Mouse (Mus musculus): ENCODE measurements around the gene Hk2.
"Not testable (repeated sequence)": the region's sequence is repeated elsewhere in the genome, so short reads cannot be mapped to it uniquely, and the experiment has no call there.

Gene Hk2

DNA sequence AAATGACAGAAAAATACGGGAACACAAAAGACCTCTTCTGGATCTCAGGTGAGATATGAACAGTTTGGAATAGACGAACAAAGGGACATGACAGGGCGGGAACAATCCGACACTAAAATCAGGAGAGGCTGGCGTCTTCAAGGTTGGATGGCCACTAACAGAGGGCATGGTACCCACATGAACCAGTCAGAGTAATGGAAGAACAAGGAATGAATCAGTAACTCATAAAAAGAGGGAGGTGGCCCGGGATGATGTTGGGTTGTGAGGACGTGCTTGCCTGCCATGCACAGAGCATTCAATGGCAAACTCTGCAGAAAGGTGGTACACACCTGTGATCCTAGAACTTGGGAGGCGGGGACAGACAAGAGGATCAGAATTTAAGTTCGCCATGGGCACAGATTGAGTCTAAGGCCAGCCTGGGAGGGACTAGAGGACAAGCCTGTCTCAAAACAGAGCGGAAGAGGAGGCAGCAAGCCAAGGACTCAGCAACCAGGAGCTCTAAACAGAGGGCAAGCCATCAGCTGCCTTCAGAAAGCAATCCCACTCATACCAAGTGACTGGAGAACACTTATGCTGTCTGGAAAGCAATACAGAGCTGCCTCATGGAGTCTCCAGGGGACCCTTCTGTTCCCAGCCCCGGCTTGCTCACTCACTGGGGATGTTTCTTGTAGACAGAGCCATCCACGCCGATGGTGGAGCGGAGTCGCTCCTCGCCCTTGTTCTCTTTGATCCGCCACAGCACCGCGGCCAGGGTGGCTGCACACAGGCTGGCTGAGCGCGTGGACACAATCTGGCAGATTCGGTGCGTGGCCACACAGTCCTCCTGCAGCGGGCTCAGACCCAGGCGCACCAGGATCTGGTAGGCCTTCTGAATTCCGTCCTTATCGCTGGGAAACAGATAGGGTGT lies 36.4 kb downstream of the Hk2 start:
- DNase-seq, result no peak

DNA sequence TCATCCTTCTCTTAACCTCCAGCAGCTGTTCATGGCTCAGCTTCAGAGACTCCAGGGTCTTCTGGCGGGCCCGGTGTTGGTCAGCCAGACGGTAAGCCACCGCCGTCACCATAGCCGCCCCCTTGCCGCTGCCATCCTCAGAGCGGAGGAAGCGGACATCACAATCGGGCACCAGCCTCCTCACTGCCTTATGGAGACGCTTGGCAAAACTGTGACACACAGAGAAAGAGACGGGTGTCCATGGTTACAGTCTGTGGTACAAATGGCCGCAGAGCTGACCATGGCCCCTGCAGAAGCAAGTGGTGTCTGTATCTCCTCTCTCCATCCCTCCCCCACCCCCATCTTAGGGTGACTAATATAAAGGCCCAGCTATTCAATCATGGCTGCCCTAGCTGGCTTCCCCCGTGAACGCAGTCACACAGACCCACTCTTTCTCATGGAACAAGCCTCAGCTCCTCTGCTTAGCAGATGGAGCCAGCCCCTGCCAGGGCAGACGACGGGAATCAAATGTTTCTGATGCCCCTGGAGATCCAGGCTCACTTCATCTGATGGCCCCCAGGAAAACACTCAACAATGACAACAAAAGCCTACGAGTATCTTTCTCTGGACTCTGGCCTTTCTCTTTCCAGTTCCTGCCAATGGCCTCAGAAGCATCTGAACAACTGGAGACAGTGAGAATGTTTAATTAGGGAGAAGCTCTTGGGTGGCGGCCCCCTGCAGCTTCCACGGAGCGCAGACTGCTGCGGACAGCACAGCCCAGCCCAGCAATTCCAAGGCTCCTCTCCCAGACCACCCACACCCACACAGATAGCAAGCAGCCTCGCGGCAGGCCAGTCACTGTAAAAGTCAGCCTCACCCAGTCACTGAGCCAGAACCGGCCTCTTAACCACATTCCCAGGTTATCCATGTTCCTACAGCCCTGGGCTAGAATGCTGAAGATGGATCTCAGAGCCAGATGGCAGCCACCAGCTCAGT lies 37.3 kb downstream of the Hk2 start:
- DNase-seq, result no peak

DNA sequence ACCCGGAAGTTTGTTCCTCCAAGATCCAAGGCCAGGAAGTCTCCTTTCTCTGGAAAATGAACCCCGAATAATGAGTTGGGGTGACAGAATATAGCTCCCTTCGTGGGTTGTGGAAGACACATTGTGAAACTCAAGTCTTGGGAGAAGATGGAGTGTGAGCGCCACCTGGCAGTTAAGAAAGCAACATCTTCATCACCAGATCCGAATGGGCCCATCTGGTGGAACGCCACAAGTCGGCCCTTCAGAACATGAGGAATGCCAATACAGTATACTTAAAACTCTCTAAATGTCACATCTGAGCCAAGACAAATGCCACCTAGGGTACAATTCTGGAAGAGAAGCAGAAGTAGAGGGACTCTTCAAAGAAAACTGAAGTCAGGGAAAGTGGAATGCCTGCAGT lies 38.9 kb downstream of the Hk2 start:
- no peak for DNase-seq

DNA sequence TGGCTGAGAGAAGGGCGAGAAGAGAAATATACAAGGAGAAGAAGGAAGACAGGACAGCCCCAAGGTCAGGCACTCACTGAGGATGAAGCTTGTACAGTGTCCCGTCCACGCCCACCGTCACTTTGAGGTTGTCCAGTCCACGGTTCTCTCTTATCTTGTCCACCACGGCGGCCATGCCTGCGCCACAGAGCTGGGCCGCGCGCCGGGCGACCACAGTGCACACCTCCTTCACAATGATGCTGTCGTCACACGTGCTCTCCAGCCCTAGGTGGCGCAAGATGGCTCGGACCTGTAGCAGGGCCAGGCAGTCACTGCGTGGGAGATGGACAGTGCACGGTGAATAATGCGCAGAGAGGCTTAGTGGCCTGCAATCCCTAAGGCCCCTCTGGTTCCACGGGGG lies 45.6 kb downstream of the Hk2 start:
- DNase-seq, result no peak

DNA sequence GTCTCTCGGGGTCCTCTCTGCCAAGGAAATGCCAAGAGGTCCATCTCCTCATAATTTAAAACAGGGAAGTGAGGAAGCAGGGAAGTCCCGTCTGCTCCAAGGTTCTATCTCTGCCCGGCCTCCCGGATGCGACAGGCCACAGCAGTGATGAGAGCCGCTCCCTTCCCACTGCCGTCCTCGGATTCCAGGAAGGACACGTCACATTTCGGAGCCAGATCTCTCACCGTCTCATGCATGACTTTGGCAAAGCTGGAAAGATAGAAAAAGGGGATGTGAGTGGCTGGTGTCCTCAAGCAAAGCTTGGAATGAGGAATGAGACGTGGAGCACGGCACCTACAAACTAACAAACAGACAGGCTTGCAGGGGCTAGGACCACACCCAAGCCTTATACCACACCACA lies 47.0 kb downstream of the Hk2 start:
- no peak for DNase-seq

DNA sequence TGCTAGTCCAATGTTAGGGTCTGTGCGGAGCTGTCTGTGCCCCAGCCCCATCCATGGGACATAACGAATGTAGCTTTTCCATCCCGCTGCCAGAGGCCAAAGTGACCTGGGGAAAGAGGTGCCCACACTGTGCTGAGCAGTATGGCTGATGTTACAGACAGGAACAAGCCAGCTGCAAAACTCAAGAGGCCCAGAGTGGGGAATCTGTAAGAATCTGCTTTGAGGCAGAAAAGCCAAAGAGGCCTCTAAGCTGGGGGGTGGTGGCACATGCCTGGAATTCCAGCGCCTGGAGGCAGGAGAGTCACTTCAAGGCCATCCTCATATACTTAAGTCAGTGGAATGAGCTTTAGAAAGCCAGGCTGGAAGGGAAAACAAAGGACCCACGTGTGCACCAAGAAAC lies 50.9 kb downstream of the Hk2 start:
- DNase-seq, result no peak

DNA sequence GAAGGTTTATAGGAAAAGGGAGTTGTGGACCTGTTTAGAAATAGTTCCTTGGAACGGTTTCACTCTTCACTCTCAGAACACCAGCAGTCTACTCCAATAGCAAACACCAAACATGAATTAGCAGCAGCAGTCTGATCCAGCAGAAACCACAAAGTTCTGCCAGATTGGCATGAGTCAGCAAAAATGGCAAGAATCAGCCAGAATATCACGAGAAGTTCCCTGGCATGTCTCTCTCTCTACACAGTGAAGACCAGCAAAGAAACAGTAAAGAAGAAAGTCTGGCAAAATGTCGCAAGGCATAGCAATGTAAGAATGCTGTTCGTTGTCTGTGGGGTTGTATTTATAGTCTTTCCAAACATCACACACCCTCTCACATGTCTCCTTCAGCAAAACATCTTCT lies 58.1 kb downstream of the Hk2 start:
- no peak for DNase-seq

DNA sequence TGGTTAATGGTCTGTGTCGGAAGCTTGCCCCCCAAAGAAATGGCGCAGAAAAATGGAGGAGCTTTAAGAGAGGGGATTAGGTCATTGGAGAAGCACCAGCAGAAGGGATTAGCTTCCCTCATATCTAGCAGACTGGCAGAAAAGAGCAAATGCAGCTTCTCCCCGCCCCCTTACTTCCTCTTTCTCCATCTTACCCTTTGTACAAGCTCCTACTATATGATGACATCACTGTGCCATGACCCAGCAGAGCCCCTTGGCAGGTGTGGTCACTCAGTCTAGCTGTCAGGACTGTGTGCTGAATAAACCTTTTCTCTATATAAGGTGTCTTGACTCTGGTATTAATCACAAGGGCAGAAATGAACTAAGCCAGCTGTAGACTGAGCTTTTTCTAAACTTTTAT lies 58.6 kb downstream of the Hk2 start:
- DNase-seq, result no peak

DNA sequence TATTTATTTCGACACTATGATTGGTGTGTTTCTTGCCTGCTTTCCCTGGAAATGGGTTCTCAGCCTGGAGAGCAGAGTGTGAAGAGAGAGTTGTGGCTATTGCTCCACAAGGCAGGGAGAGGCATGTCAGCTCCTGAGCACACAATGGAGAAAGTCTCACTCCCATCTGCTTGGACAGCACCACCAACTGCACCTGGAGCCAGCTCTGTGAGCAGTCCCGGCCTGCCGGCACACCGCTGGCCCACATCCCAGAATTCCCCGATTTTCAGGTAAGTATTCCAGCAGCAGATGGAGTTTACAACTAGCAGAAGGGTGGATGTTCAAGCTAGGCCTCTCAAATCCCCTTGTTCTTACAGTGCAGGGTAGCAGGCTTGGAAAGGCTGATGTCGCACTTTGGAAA lies 59.0 kb downstream of the Hk2 start:
- DNase-seq, result peak; percentile 47

DNA sequence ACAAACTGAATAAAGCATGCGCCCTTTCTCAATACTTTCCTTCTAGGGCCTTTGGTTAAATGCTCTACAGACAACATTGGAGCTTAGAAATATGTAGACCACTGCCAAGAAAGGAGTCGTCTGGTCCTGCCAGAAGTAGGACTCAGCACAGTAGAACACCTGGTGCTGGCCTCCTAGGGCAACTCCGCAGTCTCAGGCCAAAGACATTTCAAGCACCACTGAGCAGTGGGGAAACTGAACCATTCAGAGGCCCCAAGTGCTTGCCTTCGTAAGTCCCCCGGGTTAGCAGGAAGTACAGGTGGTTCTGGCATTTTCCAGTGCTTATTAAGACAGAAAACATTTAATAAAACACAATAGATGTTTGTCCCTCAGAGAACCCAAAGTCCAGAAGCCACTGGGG lies 59.4 kb downstream of the Hk2 start:
- no peak for DNase-seq

DNA sequence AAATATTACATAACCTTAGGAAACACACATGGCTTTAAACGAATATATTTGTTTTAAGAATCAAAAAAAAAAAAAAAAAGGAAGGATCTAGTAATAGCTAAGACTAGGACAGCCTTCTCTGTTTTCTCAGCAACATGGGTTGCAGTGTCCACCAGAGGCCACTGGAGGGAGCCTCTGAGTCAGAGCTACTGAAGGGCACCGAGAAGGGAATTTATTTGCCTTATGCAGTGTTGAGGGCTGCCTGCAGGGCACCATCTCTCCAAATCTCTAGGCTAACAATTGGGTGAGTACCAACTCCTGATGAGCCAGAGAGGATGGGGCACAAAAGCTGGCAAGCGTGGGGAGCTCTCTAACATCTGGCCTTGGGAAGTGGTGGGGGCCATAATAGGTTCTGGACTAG lies 60.0 kb downstream of the Hk2 start:
- DNase-seq, result peak; percentile 53

DNA sequence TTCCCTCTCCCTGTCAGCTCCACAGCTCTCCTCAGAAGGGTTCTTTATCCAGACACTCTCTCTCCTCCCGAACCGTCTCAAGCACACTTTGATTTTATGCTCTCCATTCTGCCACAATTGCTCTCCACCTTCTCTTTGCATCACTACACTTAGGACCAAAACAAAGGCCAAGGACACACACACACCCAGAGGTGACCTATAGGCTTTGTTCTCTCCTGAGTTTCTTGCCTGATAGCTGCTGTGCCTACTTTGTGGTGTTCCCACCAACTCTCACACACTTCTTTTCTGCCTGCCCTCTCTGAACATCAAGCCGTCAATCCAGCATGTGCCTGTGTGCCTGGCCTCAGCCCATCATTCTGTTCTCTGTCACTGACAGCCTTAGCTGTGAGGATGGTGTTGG lies 66.5 kb downstream of the Hk2 start:
- DNase-seq, result no peak

DNA sequence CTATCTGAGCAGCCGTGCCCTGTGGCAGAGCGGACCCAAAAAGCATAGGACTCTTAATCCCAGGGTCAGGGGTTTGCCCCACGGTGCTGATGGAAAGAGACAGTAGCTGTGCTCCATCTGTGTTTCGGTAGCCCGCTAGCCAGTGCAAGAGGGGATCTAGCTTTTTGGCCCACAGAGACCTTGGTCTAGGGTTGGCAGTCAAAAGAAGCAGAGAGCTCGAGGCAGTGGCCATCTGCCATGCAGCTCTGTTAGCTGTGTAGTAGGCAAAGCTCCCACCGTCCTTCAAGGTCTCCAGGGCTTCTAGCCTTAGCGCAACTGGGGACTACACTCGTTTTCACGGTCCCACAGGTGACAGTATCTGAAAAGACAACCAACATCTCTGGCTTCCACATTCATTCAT lies 67.0 kb downstream of the Hk2 start:
- DNase-seq, result no peak

DNA sequence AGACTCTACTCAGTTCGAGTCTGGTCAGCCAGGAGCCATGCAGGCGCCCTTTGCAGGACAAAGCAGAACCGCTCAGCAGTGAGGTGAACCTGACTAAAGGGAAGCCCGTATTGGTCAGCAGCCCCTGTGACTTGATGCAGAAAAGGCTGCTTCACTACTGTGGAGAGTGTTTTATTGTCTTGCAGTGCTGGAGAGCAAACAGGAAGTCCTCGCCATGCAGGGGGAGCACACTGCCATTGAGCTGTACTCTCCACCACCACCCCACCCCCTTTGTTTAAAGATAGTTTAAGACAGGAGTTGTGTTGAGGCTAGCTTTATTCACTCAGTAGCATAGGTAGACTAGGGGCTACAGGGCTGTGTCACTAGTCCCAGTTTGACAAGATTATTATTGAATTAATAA lies 69.0 kb downstream of the Hk2 start, which contains the start of gene Pole4:
TSS of gene Pole4 (minus strand) at position 145 of the 400 bp plus-strand sequence.
- DNase-seq, result no peak

DNA sequence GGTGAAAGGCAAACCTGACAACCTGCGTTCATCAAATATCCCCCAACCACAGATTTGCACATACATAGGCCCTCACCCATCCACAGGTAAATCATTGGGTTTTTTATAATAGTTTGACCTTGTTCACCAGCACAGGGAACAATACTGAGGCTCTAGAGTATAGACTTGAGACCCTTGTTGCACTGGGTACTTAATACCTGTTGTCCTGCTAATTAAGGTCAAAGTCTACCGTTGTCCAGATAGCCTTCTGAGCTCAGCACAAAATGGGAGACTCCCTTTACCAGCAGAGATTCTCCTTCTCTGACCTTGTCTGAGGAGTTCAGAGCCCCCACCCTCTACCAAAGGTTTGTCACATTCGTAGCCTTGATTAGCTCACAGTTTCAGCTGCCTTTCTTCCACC lies 70.5 kb downstream of the Hk2 start:
- DNase-seq, result no peak

DNA sequence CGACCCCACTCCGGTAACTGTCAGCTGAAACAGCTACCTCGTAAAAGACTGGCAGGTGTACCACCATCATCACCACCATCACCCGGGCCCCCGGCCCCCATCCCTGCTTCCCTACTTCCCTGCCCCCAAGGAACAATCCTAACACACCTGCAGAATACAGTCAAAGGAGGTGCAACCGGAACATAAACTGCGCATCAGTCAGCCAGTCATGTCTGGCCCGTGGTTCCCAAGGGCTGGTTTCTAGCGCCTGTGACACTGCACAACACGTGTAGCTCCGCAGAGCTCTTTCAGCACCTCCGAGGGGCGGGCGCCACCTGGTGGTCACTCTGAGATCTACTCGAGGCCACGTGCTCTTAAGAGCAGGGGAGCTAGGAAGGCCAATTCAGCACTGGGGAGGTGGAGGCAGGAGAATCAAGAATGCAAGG lies 71.6 kb downstream of the Hk2 start:
- peak; percentile 78 for DNase-seq

DNA sequence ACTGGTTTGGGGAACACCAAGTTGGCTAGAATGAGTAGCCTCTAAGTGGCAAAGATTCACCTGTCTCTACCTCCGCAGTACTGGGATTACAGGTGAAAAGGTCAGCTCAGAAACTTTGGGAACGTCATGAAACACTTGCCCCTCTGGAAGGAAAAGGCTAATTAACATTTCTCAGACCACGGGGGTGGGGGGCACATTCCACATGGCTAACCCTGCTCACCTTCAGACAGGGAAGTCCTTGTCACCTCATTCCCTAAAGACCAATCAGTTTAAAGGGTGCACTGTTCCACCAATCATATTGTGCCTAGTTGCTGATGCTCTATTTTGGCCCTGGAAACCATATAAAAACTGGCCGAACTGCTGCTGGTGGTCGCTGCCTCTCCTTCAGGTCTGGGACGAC lies 73.0 kb downstream of the Hk2 start:
- DNase-seq, result no peak

DNA sequence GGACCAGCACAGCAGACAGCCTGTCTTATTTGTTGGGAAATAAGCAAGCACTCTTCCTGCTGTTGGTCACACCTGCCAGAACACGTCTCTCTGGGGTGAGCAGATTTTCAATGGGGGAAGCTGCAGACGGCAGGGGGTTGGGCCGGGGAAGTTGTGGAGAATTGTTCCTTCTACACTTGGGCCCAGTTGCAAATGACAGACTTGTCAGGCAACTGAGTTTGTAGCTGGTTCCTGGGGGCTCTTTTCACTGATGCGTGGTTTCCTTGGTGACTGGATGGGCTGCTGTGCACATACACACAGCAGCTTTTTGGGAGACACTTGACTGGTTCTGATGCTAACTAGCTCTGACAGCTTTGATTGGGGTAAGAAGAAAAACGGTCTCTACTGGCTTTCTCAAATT lies 74.4 kb downstream of the Hk2 start:
- DNase-seq, result no peak

DNA sequence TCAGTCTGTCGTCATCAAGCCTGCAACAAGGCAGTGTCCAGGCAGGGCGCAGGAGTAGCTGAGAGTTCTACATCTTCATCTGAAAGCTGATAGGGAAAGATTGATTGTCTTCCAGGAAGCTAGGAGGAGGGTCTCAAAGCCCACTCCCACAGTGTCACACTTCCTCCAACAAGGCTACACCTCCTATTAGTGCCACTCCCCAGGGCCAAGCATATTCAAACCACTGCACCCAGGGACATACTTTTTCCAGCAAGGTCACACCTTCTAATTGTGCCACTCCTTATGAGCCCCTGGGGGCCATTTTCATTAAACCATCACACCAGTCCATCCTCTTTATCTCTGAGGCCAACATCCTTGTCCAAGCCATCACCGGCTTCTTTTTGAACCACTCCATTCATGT lies 77.5 kb downstream of the Hk2 start:
- DNase-seq, result no peak

DNA sequence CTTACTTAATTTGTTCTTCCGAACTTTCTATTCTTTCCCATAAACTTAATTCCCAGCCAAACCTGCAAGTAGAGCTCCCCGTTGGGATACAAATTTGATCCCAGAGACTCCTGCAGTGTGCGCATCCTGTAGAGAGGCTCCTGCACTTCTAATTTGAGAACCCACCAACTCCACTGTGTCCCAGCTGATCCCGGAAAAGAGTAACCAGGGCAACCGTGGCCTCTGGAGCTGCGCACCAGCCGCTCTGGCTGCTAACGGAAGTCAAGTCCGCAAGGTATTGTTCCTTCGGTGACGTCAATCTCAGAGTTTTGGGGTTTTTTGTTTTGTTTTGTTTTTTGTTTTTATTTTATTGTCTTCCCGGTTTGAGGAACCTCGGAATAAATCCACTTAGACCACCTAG lies 79.6 kb downstream of the Hk2 start:
- no peak for DNase-seq

DNA sequence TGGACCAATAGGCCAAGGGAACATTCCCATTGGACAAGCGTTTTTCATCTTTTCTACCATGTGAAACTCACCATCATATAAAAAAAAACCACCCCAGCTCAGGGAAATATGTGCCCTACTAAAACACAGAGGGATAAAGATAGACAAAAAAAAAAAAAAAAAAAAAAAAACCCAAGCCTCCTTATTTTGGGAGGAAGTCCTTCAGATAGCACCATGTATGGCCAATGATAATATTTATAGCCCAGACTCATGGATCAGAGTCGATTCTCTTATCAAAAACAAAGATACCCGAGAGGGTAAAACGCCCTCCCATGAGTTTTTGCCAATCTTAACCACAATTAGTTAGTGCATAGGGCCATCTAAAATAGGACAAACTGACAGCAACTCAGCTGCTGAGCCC lies 84.8 kb downstream of the Hk2 start:
- no peak for DNase-seq

DNA sequence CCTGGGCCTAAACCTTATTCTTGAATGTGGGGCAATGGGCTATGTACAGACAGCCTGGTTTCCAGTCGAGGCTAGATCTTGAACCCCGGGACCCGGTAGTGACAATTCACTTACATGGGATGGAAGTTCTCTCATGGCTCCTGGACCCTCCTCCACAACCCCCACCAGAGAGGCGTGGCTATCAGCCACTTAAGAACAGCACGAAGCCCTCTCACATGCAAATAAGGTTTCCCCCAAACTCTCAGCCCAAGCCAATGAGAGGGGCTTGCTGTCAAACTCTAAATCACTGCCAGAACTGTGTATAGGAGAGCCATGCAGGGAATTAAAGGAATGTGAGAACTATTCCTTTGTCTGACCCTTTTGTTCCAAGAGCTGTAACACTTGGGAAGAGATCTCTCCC lies 85.7 kb downstream of the Hk2 start:
- not testable (repeated sequence) for DNase-seq

DNA sequence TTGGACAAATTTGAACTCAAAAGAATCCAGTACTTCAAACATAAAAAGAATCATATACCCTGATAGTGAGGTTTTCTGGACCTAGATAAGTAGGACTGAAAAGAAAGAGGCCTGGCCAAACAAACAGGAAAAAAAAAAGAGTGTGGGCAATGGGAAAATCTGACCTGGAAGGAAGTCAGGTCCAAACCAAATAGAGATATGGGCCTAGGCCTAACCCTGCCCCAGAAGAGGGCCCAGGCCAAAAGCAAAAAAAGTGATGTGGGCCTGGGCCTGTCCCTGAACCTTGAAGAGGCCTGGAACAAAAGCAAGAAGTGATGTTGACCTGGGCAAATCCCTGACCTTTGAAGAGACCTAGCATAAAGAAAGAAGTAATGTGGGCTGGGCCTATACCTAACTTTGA lies 90.1 kb downstream of the Hk2 start:
- DNase-seq, result no peak

DNA sequence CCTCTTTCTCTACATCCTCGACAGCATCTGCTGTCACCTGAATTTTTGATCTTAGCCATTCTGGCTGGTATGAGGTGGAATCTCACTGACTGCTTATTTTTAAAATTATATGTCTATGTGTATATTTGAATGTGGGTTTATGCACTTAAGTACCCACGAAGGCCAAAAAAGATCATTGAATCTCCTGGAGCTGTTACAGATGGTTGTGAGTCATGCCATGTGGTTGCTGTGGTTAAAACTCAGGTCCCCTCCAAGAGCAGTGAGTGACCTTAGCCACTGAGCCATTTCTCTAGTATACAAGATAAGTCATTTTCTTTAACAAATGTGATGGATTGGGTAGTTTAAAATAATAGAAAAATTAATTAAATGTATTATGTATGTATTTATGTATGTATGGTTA lies 95.0 kb downstream of the Hk2 start:
- DNase-seq, result not testable (repeated sequence)

Data from right cerebral cortex, postnatal 25 days (tissue).